Mouse (Mus musculus) bone marrow macrophage, adult 2 months (primary cell): ENCODE results near the gene Uck1.

ENCODE experiments used
- CTCF ChIP-seq: IDR thresholded peaks from 2 replicates; pipeline ENCODE4 v1.5.1; 2012; ENCODE audit warnings: low read depth, mild to moderate bottlenecking, low read length, moderate library complexity
- POLR2A ChIP-seq: IDR thresholded peaks from 2 replicates; pipeline ENCODE4 v1.6.1; 2012; ENCODE audit warnings: mild to moderate bottlenecking, low read depth, low read length, borderline replicate concordance

DNA sequence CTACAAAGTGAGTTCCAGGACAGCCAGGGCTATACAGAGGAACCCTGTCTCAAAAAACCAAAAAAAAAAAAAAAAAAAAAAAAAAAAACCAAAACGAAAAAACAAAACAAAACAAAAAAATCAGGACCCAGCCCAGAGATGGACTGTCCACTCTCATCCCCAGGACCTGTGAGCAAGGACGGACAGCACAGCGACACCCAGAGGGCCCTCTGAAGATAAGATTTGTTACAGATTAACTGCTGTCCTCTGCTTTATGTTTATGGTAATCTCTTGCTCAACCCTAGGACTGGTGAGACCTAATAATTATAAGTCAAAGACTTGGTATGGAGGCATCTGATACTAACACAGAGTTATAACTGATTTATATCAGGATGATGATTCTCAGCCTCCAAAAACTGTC is 15.9 kb upstream of the Uck1 start:
- TF ChIP-seq CTCF = no peak
- no peak for TF ChIP-seq POLR2A
